Mouse (Mus musculus) heart, postnatal 0 days (tissue): ENCODE results near the gene Hipk2. TPM values are rescaled to one million over a fixed set of nuclear protein-coding genes. Genes with fewer than 3 reads are reported as not detected.

Experiments used
- ATAC-seq: fragments of 200-750 bp; cut with Nextera tagmentation; 2 replicates; pipeline ENCODE4 v1.8.0; 2017; ENCODE audit warnings: low read depth, moderate number of reproducible peaks, moderate library complexity; ENCODE audit not compliant: insufficient read depth
- DNase-seq: peaks from one replicate; pipeline ENCODE4 v3.0.0-alpha.2; 2016; ENCODE audit warnings: low spot score
- H3K27ac ChIP-seq: fragments of 300-500 bp; sonication (generic); 2 replicates; pipeline ENCODE4 v1.5.1; 2014; ENCODE audit warnings: low read depth, mild to moderate bottlenecking
- H3K27me3 ChIP-seq: fragments of 300-500 bp; sonication (generic); 2 replicates; pipeline ENCODE4 v1.6.1; 2014; ENCODE audit warnings: low read length, mixed read lengths; ENCODE audit not compliant: control insufficient read depth, insufficient read depth
- H3K36me3 ChIP-seq: fragments of 300-500 bp; sonication (generic); replicated peaks from 2 replicates; pipeline ENCODE4 v1.6.1; 2014; ENCODE audit warnings: low read length, mixed read lengths; ENCODE audit not compliant: control insufficient read depth, insufficient read depth
- H3K4me1 ChIP-seq: fragments of 300-500 bp; sonication (generic); 2 replicates; pipeline ENCODE4 v1.6.1; 2014; ENCODE audit warnings: antibody characterized with exemption; ENCODE audit not compliant: control insufficient read depth, insufficient read depth
- H3K4me2 ChIP-seq: fragments of 300-500 bp; sonication (generic); 2 replicates; pipeline ENCODE4 v1.6.1; 2014; ENCODE audit warnings: low read depth, mild to moderate bottlenecking, low read length, moderate library complexity
- H3K4me3 ChIP-seq: fragments of 300-500 bp; sonication (generic); 2 replicates; pipeline ENCODE4 v1.5.1; 2014; ENCODE audit warnings: low read depth, low read length
- H3K9ac ChIP-seq: fragments of 300-500 bp; sonication (generic); replicated peaks from 2 replicates; pipeline ENCODE4 v1.6.1; 2014; ENCODE audit warnings: low read depth, low read length, mixed read lengths
- H3K9me3 ChIP-seq: fragments of 300-500 bp; sonication (generic); replicated peaks from 2 replicates; pipeline ENCODE4 v1.6.1; 2016; ENCODE audit warnings: low read length; ENCODE audit not compliant: control insufficient read depth
- CTCF ChIP-seq: IDR thresholded peaks from 2 replicates; pipeline ENCODE4 v1.5.1; 2016; ENCODE audit warnings: antibody characterized with exemption, control low read depth, low read depth
- EP300 ChIP-seq: IDR thresholded peaks from 2 replicates; pipeline ENCODE4 v1.6.1; 2016; ENCODE audit warnings: antibody characterized with exemption, low read depth
- WGBS: fragments of 180-500 bp; shearing (Covaris S2); extraction: QIAGEN DNeasy Blood & Tissue Kit; methylation state at CpG from one replicate; pipeline ENCODE4 v1.1.7; 2014; 5-methylcytosine and 5-hydroxymethylcytosine counted together
- polyA plus RNA-seq: library from polyadenylated mRNA; unstranded; fragments of >200 nt; fragmentation: Nextera tagmentation; extraction: Ambion mirVana; gene quantifications from 2 replicates; pipeline ENCODE4 v1.2.1, GENCODE M21; 2015
- total RNA-seq: library from RNA; depleted of rRNA; stranded (reverse); fragments of >200 nt; gene quantifications from 2 replicates; pipeline ENCODE4 v1.2.3, GENCODE M21; 2014; ENCODE audit warnings: low replicate concordance

Gene Hipk2
- total and polyA plus RNA-seq, 2 experiments from 2014 or later = 9.8 to 45.0 TPM

DNA sequence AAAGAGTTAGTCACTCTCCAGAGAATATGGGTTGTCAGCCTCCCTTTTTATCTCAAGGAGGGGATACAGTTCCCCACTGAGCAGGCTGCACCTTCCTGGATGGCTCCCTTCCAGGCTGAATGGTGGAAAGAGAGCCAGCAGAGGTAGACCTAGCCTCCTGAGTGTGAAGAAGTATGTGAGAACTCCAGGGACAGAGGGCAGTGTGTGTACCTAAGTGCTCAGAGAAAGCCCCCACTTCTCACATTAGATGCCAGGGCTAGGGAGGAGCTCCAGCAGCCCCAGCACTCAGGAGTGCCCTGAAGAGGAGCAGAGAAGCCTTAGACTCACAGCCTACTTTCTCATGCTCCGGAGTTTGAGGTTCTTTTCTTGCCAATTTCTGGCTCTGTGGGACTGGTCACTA lies 59.7 kb downstream of the Hipk2 start:
- ATAC-seq = no peak
- Histone ChIP-seq H3K36me3 (peaks cover 17% of the 10 kb centered on the region), H3K9me3 (no peaks in the 10 kb centered on the region), H3K27me3 (no peaks in the 10 kb centered on the region), H3K4me3 (no peak overlapping the region), H3K4me1 (peaks cover 30% of the 10 kb centered on the region), H3K9ac (no peak overlapping the region), H3K4me2 (no peak overlapping the region), H3K27ac (peak overlapping the region; percentile 1; the same call in 1 of the 2 replicates)
- no peak for TF ChIP-seq CTCF
- no peak for TF ChIP-seq EP300
- DNase-seq = no peak
- WGBS = 64% methylated on average over 1 of the region's 1 CpGs

DNA sequence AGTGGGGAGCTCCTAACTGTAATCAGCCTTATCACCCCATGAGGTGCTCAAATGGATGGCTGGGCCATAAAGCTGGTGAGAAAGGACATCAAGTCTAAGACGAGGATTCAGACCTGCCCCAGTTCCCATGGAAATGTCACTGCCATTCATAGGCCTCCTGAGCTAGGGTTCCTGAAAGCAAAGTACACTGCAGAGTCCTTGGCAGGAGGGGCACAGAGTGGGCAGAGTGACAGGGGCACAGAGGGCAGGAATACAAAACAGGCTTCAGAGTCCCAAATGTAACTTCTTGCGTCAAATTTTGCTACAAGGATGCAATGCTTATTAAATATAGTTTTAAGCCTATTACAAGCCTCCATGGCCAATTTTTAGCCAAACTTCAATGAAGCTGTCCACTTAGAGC lies 60.4 kb downstream of the Hipk2 start:
- peaks cover 33% of the 10 kb centered on the region for H3K4me1 ChIP-seq
- ATAC-seq (no peak), DNase-seq (no peak)
- TF ChIP-seq EP300 (no peak), CTCF (no peak)
- no peak overlapping the region for H3K9ac ChIP-seq
- no peak overlapping the region; the same call in 1 of the 2 replicates for H3K27ac ChIP-seq
- H3K27me3 ChIP-seq = no peaks in the 10 kb centered on the region
- no peak overlapping the region for H3K4me2 ChIP-seq
- no peak overlapping the region for H3K4me3 ChIP-seq
- no peaks in the 10 kb centered on the region for H3K9me3 ChIP-seq
- peaks cover 17% of the 10 kb centered on the region for H3K36me3 ChIP-seq
- 57% methylated on average over 2 of the region's 2 CpGs for WGBS

DNA sequence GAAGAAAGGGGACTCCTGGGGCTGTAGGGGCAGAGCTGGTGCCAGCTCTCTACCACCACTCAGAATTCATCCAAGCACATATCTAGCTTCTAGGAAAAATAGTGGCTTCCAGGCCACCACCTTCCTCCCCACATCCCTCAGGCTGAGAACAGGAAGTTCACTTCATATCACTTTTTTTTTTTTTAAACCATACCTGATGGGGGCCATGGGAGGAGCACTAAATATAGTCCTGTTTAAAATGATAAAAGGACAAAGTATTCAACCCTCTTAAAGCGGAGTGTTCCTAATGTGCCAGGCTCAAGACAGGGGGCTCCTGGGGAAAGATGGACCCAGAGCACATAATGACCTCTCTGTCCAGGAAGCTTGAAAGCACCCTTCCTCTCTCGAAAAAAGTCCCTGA lies 61.3 kb downstream of the Hipk2 start:
- H3K9ac ChIP-seq = no peak overlapping the region
- H3K4me2 ChIP-seq = no peak overlapping the region
- no peaks in the 10 kb centered on the region for H3K27me3 ChIP-seq
- WGBS = 53% methylated on average over 2 of the region's 2 CpGs
- no peak overlapping the region for H3K27ac ChIP-seq
- ATAC-seq (no peak), DNase-seq (no peak)
- H3K36me3 ChIP-seq = peaks cover 17% of the 10 kb centered on the region
- H3K4me3 ChIP-seq = no peak overlapping the region
- H3K4me1 ChIP-seq = peaks cover 42% of the 10 kb centered on the region
- no peak for TF ChIP-seq CTCF
- H3K9me3 ChIP-seq = no peaks in the 10 kb centered on the region

DNA sequence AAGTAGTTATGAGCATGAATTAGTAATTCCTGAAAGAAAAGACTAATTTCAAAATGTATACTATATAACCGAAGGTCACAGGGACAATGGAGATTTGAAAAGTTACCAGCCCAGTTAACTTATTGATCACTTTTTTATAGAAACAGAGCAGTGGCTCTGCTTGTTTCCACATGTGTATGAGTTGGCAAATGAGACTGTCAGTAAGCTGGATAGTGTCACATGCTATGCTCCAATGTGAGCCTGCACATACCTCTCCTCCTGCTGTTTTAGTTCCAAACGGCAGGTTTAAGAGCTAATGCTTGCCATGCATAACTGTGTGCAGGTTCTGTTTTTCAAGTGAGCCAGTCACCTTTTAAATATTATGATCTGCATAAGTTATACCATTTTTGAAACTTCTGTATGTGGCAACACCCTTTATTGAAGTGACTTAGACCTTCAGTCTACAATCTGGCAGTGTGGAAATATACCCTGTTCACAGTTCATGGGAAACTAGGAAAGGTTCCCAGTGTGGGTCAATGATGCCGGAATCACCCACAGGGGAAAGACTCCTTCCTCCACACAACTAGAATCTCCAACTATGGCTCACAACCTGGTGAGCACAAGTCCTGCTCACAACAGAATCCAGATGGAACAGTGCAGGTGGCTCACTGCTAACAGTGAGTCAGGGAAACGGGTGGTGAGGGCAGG lies 64.4 kb downstream of the Hipk2 start:
- no peak overlapping the region for H3K27ac ChIP-seq

DNA sequence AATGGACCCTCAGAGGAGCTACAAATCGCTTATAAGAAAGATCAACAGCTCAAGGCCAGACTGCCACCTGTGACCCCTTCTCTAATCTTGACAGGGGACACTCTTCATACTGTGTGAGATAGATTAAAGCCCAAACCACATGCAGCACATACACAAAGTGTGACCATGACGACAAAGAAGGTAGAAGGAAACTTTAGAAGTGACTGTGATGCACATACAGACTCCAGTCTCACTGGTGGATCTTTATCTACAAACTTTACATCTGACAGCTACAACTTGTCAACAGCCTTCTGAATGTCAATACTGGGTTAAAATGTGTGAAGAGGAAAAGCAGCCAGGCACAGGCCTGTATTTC lies 65.9 kb downstream of the Hipk2 start:
- Histone ChIP-seq H3K36me3 (0 out of 2 replicates have a peak, but pooled peaks cover 3% of the 10 kb centered on the region), H3K4me1 (peaks cover 65% of the 10 kb centered on the region), H3K27ac (peak overlapping the region; percentile 71), H3K27me3 (no peaks in the 10 kb centered on the region), H3K4me3 (no peak overlapping the region), H3K9ac (peak overlapping the region; percentile 45; the same call in 1 of the 2 replicates), H3K9me3 (no peaks in the 10 kb centered on the region), H3K4me2 (no peak overlapping the region)
- DNase-seq (no peak), ATAC-seq (no peak)
- no peak for TF ChIP-seq EP300
- TF ChIP-seq CTCF = no peak
- 24% methylated on average over 2 of the region's 2 CpGs for WGBS

More for the DNA sequence above, 64.4 kb downstream of the Hipk2 start:
- H3K4me3 ChIP-seq = no peak overlapping the region
- no peaks in the 10 kb centered on the region for H3K9me3 ChIP-seq
- TF ChIP-seq CTCF (no peak), EP300 (no peak)
- no peak overlapping the region for H3K9ac ChIP-seq
- peaks cover 70% of the 10 kb centered on the region for H3K4me1 ChIP-seq
- WGBS = 66% methylated on average over 4 of the region's 4 CpGs
- H3K36me3 ChIP-seq = 0 out of 2 replicates have a peak, but pooled peaks cover 3% of the 10 kb centered on the region
- ATAC-seq (no peak), DNase-seq (no peak)
- H3K4me2 ChIP-seq = no peak overlapping the region
- H3K27me3 ChIP-seq = no peaks in the 10 kb centered on the region
